Mouse (Mus musculus) heart, postnatal 0 days (tissue): Measurements from ENCODE around the gene Frmd4b.

Experiments used
- CTCF ChIP-seq: IDR thresholded peaks from 2 replicates; pipeline ENCODE4 v1.5.1; 2016; ENCODE audit warnings: antibody characterized with exemption, control low read depth, low read depth
- EP300 ChIP-seq: IDR thresholded peaks from 2 replicates; pipeline ENCODE4 v1.6.1; 2016; ENCODE audit warnings: antibody characterized with exemption, low read depth

- TF ChIP-seq CTCF (no peak), EP300 (no peak)
Measured at GRCm38 (mm10) chr6:97258489-97258888, 358.9 kb downstream of the Frmd4b start.
